Mouse (Mus musculus) T-cell, adult 2 months (primary cell): ENCODE results near the gene Lefty1.
"Not testable (repeated sequence)": the region's sequence is repeated elsewhere in the genome, so short reads cannot be mapped to it uniquely, and the experiment has no call there.

ENCODE experiments used
- DNase-seq: peaks from one replicate; pipeline ENCODE4 v3.0.0; 2022; ENCODE audit warnings: low spot score

Lefty1 gene

DNA sequence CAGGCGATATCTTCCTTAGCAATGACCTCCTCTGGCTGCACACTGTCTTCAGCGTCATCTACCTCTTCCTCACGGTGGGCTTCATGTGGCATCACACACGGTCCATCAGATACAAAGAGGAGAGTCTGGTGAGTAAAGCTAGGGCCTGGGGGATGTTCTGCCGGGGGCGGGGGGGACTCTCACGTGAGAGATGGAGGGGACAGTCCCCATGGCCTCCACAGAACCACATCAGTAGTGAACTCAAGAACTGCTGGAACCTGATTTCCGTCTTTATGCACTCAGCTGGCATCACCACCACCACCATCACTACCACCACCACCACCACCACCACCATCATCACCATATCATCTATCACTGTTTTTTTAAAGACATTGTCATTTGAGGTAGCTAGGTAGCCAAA, 21.6 kb downstream of the Lefty1 start:
- no peak for DNase-seq

DNA sequence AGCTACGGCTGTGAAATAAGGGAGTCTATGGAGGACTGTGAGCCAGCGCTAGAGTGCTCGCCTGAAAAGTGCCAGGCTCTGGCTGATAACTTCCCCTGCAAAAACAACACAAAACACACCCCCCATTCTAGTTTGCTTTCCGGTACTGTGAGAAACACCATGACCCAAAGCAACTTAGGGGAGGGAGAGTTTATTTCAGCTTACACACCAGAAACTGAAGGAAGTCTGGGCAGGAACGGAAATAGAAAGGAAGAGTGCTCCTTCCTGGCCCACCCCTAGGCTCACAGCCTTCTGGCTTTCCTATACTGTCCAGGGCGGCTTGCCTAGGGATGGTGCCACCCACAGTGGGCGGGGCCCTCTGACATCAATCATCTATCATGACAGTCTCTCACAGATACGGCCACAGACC, 22.2 kb downstream of the Lefty1 start:
- no peak for DNase-seq

DNA sequence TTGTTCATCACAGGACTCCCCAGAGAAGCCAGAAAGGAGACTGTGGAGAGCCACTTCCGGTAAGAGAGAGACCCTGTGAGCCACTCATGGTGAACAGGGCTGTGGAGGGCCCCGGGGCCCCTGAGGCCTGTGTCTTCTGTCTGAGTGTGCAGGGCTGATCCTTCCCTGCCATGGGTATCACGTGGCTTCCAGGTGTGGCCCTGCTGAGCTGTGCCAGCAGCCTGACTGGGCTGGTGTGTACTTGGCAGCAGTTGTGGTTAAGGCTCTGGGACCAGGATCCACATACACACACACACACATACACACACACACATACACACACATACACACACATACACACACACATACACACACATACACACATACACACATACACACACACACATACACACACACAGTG, 23.2 kb downstream of the Lefty1 start:
- DNase-seq = no peak

DNA sequence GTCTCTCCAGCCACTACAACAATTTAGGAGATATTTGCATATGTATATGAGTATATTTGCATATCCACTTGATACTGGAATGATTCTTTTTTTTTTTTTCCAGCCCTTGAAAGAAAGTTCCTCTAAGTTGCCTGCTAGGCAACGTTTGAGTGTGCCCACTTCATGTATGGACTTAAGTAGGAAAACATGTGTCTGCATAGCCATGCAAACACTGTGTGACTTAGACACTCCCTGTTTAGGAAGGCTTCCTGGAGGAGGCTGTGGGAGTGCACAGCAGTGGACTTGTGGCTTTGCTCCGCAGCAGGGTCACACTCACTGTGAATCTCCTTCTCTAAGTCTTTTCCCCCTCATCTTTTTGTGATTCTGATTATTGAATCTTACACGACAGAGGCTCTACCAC, 24.0 kb downstream of the Lefty1 start:
- DNase-seq = no peak

DNA sequence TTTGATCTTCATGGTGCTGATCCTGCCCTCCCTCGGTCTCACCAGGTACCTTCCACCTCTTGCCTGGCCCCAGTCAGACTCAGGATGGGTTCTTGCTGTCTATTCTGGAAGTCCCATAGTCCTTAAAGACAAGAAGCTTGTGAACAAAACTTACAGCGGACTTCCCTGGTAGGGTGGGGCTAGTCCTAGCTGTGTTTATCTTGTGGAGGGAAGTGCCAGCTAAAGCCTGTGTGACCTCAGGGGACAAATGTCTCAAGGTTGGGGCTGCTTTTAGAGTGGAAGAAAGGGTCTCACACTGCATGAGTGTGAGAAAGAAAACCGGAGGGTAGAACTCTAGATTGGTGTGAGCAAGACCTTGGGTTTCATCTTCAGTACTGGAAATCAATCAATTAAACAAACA, 31.0 kb downstream of the Lefty1 start:
- DNase-seq = no peak

DNA sequence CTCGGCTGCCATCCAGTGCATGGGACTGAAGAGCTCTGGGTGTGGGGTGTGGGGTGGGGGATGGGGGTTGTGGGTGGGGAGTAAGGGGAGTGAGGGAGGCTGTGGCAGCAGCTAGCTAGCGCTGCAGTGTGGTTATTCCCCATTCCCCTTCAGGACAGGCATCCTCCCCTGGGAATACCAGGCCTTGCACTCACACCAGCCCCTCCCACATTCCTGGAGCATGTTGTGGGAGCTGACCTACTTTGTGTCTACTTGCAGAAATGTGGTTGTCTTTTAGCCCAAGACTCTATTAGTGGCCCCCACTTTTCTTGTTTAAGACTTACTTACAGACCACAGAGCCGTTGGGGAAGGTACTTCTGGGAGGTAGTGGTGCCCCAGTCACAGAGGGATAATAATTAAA, 31.7 kb downstream of the Lefty1 start:
- DNase-seq = no peak

DNA sequence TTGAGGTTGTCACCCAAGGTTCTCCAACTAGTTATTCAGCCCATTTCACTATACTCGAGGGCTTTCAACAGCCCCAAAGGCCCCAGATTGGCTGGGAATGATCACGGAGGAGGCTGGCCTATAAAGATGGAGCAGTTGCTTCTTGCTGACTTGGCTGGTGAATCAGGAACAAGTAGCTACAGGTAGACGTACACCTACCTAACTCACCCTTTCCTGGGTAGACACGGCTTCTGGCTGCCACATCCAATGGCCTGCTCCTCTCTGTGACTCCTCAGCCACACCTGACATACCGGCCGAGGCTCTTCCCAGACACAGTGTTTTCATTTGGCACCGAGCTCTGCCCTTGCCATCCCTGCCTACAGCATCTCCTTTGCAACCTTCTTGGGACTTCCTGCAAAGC, 32.4 kb downstream of the Lefty1 start:
- DNase-seq = no peak

DNA sequence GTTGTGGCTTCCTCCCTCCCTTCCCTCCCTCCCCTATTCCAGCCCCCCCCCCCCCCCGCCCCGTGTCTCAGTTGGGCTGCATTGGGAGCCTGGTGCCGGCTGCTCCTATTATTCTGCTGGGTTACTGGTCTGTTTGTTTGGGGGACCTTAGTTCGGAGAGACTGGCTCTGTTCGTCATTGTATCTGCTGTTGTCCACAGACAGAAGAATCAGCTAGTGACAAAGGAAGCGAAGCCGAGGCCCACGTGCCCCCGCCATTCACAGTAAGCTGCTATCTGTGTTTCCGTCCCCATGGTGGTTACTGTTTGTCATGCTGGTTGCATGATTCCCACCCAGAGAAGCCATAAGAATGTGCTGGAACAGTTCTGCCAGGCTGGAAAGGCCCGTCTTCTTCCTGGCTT, 38.1 kb downstream of the Lefty1 start:
- no peak for DNase-seq

DNA sequence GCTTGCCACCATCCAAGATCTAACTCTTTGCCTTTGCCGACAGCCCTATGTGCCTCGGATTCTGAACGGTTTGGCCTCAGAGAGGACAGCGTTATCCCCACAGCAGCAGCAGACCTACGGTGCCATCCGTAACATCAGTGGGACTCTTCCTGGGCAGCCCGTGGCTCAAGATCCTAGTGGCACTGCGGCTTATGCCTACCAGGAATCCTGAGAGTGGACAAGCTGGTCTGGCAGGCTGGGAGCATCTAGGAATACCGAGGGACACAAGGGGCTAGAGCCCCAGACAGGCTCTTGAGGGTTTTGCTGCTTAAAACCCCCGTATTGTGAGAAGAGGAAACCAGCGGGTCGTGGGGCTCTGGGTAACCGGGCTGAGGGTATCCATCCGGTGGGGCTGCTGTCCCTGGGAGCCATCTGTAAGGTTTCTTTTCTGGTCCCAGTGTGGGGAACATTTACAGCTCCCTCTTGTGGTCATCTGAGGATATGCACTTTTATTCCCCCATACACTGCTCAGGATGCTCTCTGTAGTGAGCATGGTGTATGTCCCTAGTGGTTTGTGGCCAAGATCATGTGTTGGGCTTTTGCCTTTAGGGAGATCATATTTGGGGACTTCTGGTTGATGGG, 39.4 kb downstream of the Lefty1 start:
- DNase-seq = peak; percentile 58

DNA sequence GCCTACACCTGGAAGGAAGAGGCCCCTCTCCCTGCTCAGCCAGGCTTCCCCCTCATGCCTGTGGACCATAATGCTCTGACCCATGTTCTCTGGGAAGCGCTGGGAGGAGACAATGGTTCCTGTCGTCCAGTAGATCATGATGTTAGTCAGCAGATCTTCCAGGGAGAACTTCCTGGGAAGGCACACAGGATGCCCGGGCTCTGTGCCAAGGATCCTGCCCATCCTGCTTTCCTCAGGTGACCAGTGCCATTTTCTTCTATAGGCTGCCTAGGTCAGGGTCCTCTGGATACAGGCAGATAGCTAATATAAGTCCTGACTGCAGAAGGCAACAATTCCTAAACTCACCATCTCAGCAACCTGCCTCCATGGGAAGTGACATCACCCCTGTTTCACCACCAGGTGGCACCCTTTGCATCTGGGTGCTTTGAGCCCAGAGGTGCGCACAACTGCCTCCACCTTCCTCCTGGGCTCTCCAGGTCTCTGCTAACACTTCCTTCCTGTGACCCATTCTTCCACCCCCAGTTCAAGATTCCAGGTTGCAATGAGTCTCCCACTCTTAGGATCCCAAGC, 41.4 kb downstream of the Lefty1 start:
- peak; percentile 56 for DNase-seq

DNA sequence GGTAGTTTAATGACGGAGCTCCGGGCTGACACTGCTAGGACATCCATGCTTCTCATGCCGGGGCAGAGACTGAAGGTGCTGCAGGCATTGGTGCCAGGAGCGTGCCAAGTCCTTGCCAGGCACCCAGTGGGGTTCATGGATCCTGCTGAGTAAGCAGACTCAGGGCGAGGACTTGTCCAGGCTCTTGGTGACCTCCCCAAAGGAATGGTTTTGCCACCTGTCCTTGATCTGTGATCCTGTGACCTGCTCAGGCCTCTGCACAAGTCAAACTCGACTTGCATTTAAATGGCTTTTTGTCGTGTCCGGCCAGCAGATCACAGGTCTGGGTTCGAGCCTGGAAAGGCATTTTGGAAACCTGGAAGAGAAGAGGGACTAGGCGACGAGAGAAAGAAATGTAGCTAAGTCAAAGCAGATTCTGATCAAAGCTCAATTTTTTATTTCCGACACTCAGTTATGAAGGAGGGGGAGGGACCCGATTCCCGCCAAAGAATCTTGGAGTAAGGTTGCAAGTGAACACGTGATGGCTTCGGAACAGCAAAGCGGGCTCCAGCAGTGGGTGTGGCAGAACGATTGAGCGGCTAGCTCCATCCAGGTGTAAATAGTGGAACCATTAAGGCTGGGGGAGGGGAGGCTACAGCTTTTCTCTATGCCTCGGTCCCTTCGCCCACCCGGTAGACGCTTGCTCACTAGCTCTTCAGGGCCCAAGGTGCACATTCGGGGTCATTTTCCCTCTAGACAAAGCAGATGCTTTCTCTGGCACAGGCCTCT, 44.8 kb downstream of the Lefty1 start:
- DNase-seq = no peak

DNA sequence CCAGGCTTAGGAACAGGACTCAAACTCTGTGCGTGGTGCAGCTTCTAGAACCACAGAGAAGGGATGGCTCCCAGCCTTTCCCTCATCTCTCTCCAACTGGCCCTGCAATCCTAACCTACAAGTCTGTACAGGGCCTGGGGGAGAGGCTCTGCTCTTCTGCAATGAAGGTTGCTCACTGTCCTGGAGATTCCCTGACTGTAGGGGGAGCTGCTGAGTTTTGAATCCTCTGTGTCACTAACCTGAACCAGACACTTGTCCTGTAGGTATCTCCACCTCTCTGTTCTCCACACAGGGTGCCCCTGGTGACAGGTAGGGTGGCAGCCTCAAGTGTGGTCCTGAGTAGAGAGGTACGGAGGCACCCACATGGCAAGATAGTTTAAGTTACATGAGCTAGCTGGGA, 45.6 kb downstream of the Lefty1 start:
- DNase-seq = no peak

DNA sequence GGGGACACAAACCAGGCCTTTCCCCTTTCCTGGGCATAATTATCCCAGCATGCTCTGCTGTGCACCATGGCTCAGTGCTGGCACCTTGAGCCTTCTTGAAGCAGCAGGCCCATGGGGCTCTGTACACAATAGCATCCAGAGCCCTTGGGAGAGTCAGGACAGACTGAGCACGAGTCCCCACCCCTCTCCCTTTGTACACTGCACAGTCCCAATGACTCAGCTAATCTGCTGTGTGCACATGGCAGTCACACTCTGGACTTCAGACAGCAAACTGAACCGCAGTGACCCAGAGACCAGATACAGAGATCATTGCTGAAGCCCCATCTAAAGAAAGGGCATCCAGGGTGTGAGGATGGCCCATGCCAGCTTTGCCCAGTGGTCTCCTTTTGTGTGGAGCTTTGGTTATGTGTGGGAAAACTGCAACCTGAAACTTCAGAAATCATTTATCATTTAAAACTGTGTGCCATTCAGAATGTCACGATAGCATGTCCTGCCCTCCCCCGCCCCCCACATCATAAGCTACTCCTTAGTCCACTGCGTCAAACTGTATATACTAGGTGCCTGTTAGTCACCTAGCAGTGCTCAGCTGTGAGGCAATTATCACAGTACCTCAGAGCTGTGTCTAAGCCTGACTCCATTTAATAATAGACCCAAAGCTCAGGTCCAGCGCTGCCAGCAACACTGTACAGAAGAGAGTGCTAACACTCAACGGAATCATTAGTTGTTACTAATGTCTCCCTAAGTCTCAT, 46.6 kb downstream of the Lefty1 start:
- not testable (repeated sequence) for DNase-seq

DNA sequence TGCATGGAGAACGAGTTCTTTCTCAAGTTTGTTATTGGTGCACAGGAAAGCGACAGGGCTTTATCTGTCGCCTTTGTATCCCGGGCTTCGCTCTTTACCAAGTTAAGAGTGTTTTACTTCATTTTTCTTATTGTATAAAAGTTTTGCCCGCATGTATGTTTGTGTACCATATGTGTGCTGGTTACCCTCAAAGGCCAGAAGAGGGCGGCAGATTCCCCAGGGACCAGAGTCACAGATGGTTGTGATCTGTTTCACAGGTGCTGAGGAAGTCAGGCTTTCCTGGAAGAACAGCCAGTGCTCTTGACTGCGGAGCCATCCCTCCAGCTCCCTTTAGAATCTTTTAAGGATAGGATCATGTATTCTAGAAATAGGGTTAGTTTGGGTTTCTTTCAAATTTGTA, 51.9 kb downstream of the Lefty1 start:
- DNase-seq = no peak

DNA sequence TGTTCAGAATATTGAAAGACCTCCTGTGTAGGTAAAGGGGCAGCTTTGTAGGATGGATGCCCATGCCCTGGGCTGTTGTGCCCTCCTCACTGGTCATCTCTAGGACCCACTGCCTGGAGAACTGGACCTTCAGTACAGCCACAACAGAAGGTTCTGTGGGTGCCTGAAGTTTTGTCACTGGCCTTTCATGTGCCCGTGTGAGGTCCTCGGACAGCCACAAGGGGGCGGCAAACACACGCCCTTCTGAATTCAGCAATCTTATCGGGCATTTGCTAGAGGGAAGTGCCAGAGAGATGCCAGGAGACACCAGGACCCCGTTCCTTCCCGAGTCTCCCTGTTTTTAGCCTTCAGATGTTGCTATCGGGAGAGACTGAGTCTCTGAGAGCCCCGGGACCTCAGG, 52.9 kb downstream of the Lefty1 start:
- DNase-seq = peak; percentile 64
